Mouse (Mus musculus): ENCODE results near the gene Gm31371. TPM values are rescaled to one million over a fixed set of nuclear protein-coding genes. Genes with fewer than 3 reads are reported as not detected.
"Not testable (repeated sequence)": the region's sequence is repeated elsewhere in the genome, so short reads cannot be mapped to it uniquely, and the experiment has no call there.

Gene Gm31371
- not detected in 2 replicates for polyA plus RNA-seq (2012; rRNA removed)

DNA sequence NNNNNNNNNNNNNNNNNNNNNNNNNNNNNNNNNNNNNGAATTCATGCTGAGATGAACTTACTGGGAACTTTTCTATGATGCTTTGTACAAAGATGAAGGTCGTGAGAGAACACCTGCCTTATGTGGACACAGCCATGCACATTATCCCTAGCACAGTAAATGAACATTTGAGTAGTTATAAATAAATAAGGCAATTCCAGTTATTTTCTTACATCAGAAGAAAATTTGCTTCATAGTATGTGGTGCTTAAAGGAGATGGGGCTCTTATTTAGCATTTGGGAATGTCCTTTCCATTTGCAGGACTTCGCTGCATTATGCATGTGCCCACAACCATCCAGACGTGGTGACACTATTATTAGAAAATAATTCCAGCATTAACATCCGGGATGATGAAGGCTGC, at the start of gene Gm31371:
Gm31371 (plus strand) TSS at position 301 of the 400 bp plus-strand sequence.
- not testable (repeated sequence) for H3K4me1 ChIP-seq (ENCODE audit: control insufficient read depth, insufficient read depth, insufficient read length); DNase-seq (ENCODE audit: low read depth in 1 of 2, low spot score in 2 of 2); H3K4me3 ChIP-seq (ENCODE audit: extremely low read depth, insufficient read depth, insufficient read length); H3K27me3 ChIP-seq (ENCODE audit: control insufficient read depth, insufficient read depth, low read length); H3K27ac ChIP-seq (ENCODE audit: insufficient read depth, low read length); H3K36me3 ChIP-seq (ENCODE audit: control insufficient read depth, insufficient read depth, low read length)
- 67% methylated on average over 3 of the region's 4 CpGs for WGBS

DNA sequence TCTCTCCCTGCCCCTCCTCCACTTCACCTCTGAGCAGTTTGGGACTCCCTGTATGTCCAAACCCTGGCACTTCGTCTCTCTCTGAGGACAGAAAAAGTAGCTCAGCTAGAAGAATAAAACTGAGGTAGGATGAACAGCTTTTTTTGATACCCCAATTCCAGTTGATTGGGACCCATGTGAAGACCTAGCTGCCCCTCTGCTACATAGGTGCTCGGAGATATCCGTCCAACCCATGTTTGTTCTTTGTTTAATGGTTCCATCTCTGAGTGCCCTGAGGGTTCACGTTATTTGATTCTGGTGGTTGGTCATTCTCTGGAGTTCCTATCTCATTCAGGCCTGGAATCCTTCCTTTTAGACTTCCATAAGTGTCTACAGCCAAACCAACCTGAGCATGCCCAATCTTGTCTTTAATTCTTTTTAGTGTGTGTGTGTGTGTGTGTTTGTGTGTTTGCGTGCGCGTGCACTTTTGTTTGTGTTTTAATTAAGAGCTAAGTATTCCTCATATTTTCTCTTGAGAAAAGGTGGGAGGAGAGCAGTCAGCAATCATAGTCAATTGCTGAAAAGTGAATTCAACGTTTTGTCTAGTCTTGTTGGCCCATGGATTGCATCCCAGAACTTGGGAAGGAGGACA, 3.3 kb downstream of the Gm31371 start:
- H3K4me3 ChIP-seq (ENCODE audit: extremely low read depth, insufficient read depth, insufficient read length); H3K27me3 ChIP-seq (ENCODE audit: control insufficient read depth, insufficient read depth, low read length); H3K27ac ChIP-seq (ENCODE audit: insufficient read depth, low read length); H3K36me3 ChIP-seq (ENCODE audit: control insufficient read depth, insufficient read depth, low read length); H3K4me1 ChIP-seq (ENCODE audit: control insufficient read depth, insufficient read depth, insufficient read length): not testable (repeated sequence)
- peak in 1 of 2 experiments; percentile 2 for DNase-seq (ENCODE audit: low read depth in 1 of 2, low spot score in 2 of 2)
- WGBS, result 86% methylated on average over 8 of the region's 8 CpGs

DNA sequence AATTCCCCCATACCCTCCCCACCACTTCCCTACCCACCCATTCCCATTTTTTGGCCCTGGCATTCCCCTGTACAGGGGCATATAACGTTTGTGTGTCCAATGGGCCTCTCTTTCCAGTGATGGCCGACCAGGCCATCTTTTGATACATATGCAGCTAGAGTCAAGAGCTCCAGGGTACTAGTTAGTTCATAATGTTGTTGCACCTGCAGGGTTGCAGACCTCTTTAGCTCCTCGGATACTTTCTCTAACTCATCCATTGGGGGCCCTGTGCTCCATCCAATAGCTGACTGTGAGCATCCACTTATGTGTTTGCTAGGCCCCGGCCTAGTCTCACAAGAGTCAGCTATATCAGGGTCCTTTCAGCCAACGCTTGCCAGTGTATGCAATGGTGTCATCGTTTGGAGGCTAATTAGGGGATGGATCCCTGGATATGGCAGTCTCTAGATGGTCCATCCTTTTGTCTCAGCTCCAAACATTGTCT, 5.7 kb downstream of the Gm31371 start:
- not testable (repeated sequence) for H3K27me3 ChIP-seq (ENCODE audit: control insufficient read depth, insufficient read depth, low read length); H3K36me3 ChIP-seq (ENCODE audit: control insufficient read depth, insufficient read depth, low read length); H3K4me3 ChIP-seq (ENCODE audit: extremely low read depth, insufficient read depth, insufficient read length); H3K27ac ChIP-seq (ENCODE audit: insufficient read depth, low read length); H3K4me1 ChIP-seq (ENCODE audit: control insufficient read depth, insufficient read depth, insufficient read length)
- DNase-seq (ENCODE audit: low read depth in 1 of 2, low spot score in 2 of 2), result peak in 1 of 2 experiments; percentile 3
- 80% methylated on average over 5 of the region's 6 CpGs for WGBS

DNA sequence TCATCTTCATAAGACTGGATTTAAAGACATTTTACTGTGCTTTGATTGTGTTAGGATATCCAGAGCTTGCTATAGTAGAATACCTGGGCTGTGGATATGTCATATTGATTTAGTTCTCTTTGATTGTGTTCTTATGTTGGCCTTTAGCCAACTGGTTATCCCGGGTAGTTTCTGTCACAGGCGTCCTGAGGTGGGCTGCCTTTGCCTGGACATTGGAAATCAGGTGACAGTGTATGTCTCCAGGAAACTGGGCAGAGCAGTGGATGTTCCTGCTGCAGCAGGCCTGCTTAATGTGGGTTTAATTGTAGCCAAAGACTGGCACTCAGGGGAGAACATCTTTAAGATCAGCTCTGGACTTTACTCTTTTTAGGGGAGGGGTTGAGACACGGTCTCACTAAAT, 15.9 kb downstream of the Gm31371 start:
- WGBS, result 90% methylated on average over 2 of the region's 3 CpGs
- H3K27ac ChIP-seq (ENCODE audit: insufficient read depth, low read length); H3K4me3 ChIP-seq (ENCODE audit: extremely low read depth, insufficient read depth, insufficient read length); H3K4me1 ChIP-seq (ENCODE audit: control insufficient read depth, insufficient read depth, insufficient read length); H3K27me3 ChIP-seq (ENCODE audit: control insufficient read depth, insufficient read depth, low read length); H3K36me3 ChIP-seq (ENCODE audit: control insufficient read depth, insufficient read depth, low read length): not testable (repeated sequence)
- DNase-seq (ENCODE audit: low read depth in 1 of 2, low spot score in 2 of 2), result peak in 1 of 2 experiments; percentile 2

DNA sequence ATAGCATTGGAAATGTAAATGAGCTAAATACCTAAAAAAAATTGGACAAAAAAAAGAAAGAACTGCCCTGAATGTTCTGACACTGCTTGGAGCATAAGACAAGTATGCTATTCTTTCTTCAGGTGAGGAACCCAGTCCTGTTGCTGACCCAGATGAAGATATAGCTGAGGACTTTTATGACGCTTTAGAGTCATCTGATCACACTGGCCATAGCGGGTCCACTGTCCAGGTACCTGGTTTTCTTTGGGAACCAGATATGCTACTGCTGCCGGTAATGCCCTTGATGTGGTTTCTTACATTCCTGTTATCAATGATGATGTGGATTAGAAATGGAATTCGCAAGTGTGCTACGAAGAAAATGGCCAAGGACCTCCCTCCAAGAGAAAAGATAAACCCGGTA, 31.1 kb downstream of the Gm31371 start:
- H3K27ac ChIP-seq (ENCODE audit: insufficient read depth, low read length); H3K36me3 ChIP-seq (ENCODE audit: control insufficient read depth, insufficient read depth, low read length); H3K4me1 ChIP-seq (ENCODE audit: control insufficient read depth, insufficient read depth, insufficient read length); H3K4me3 ChIP-seq (ENCODE audit: extremely low read depth, insufficient read depth, insufficient read length); H3K27me3 ChIP-seq (ENCODE audit: control insufficient read depth, insufficient read depth, low read length): not testable (repeated sequence)
- peak in 1 of 2 experiments; percentile 3 for DNase-seq (ENCODE audit: low read depth in 1 of 2, low spot score in 2 of 2)
- WGBS, result 89% methylated on average over 1 of the region's 6 CpGs

DNA sequence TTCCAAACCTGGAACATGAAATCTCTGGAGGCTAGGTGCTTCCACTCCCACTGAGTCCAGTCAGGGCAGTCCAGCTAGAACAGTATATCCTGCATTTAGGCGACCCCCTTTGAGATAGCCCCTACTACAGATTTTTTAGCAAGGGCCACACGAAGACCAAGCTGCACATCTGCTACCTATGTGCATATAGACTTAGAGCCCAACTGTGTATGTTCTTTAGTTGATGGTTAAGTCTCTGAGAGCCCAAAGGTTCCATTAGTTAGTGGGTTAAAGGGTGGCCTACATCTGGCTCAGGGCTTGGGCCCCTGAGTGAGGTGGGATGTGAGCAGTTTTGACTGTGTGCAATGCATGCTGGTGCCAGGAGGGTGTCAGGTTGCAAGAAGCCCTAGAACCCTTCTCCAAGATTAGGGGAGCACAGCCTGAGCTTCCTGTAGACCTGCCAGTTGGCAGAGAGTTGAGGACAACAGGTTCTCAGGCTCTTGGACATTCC, 32.4 kb downstream of the Gm31371 start:
- DNase-seq (ENCODE audit: low read depth in 1 of 2, low spot score in 2 of 2), result peak in 1 of 2 experiments; percentile 4
- WGBS, result 71% methylated on average over 2 of the region's 2 CpGs
- not testable (repeated sequence) for H3K36me3 ChIP-seq (ENCODE audit: control insufficient read depth, insufficient read depth, low read length); H3K27ac ChIP-seq (ENCODE audit: insufficient read depth, low read length); H3K4me1 ChIP-seq (ENCODE audit: control insufficient read depth, insufficient read depth, insufficient read length); H3K4me3 ChIP-seq (ENCODE audit: extremely low read depth, insufficient read depth, insufficient read length); H3K27me3 ChIP-seq (ENCODE audit: control insufficient read depth, insufficient read depth, low read length)

DNA sequence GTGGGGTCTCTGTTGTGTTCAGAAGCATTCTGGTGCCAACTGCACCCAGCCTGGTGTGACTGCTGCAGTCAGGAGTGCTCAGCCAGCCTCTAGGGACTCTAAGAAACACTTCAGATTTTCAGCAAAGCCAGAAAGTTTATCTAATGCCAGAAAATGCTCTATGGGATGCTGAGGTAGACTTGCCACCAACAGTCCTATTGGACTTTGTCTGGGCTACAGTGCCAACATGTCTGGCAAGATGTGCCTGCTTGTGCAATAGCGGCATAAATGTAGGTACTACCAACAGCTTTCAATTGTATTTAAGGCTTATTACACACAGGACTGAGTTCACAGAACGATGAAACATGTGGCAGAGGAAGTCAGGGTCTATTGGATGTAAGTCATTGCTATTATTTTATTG, 57.7 kb downstream of the Gm31371 start:
- TF ChIP-seq POLR2A (IDR thresholded peaks at IDR 0.05; ENCODE audit: low read depth, low read length), result no peak
- no peak for TF ChIP-seq CTCF (IDR thresholded peaks at IDR 0.05; ENCODE audit: extremely low read depth, insufficient read depth, insufficient read length, insufficient replicate concordance)
- no peaks in the 10 kb centered on the region for H3K36me3 ChIP-seq (ENCODE audit: control insufficient read depth, insufficient read depth, low read length)
- H3K27ac ChIP-seq (ENCODE audit: insufficient read depth, low read length), result no peak overlapping the region
- 73% methylated on average over 2 of the region's 2 CpGs for WGBS
- H3K27me3 ChIP-seq (ENCODE audit: control insufficient read depth, insufficient read depth, low read length), result no peaks in the 10 kb centered on the region
- no peak overlapping the region for H3K4me3 ChIP-seq (ENCODE audit: extremely low read depth, insufficient read depth, insufficient read length)
- H3K4me1 ChIP-seq (ENCODE audit: control insufficient read depth, insufficient read depth, insufficient read length), result no peaks in the 10 kb centered on the region
- DNase-seq (ENCODE audit: low read depth in 1 of 2, low spot score in 2 of 2), result no peak

DNA sequence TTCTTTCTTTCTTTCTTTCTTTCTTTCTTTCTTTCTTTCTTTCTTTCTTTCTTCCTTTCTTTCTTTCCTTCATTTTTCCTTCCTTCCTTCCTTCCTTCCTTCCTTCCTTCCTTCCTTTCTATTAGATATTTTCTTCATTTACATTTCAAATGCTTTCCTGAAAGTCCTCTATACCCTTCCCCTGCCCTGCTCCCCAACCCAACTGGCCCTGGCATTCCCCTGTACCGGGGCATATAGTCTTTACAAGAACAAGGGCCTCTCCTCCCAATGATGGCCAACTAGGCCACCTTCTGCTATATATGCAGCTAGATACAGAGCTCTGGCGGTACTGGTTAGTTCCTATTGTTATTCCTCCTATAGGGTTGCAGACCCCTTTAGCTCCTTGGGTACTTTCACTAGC, 60.6 kb downstream of the Gm31371 start:
- not testable (repeated sequence) for H3K27ac ChIP-seq (ENCODE audit: insufficient read depth, low read length); DNase-seq (ENCODE audit: low read depth in 1 of 2, low spot score in 2 of 2); H3K27me3 ChIP-seq (ENCODE audit: control insufficient read depth, insufficient read depth, low read length); H3K4me3 ChIP-seq (ENCODE audit: extremely low read depth, insufficient read depth, insufficient read length); H3K4me1 ChIP-seq (ENCODE audit: control insufficient read depth, insufficient read depth, insufficient read length); H3K36me3 ChIP-seq (ENCODE audit: control insufficient read depth, insufficient read depth, low read length)
- 68% methylated on average over 2 of the region's 2 CpGs for WGBS

DNA sequence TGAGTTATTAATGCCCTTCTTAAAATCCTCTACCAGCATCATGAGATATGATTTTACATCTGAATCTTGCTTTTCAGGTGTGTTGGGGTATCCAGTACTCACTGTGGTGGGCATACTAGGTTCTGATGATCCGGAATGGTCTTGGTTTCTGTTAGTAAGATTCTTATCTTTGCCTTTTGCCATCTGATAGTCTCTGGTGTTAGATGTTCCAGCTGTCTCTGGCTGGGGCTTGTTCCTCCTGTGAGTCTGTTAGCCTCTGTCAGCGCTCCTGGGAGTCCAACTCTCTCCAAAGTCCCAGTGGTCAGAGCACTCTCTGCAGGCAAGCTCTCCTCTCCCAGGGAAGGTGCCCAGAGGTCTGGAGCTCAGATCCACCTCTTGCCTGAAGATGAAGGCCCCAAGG, 65.0 kb downstream of the Gm31371 start:
- not testable (repeated sequence) for H3K4me1 ChIP-seq (ENCODE audit: control insufficient read depth, insufficient read depth, insufficient read length); H3K27me3 ChIP-seq (ENCODE audit: control insufficient read depth, insufficient read depth, low read length); H3K4me3 ChIP-seq (ENCODE audit: extremely low read depth, insufficient read depth, insufficient read length); H3K36me3 ChIP-seq (ENCODE audit: control insufficient read depth, insufficient read depth, low read length); H3K27ac ChIP-seq (ENCODE audit: insufficient read depth, low read length)
- WGBS, result 61% methylated on average over 2 of the region's 2 CpGs
- peak in 1 of 2 experiments; percentile 34 for DNase-seq (ENCODE audit: low read depth in 1 of 2, low spot score in 2 of 2)

DNA sequence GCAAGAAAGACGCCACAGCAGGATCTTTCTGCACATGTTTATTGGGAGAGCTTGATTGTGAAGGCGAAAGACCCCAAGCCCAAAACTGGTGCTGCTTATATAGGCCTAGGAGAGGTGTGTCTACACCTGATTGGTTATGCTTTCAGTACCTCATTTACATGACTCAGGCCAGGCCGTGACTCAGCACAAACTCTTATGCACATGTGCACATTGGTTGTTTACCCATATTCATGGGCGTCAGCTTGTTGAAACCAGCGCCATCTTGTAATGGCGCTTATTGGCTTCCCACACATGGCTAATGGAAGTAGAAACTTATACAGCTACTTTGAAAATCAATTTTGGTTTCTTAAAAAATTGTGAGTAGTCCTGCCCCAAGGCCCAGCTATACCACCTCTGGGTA, 72.0 kb downstream of the Gm31371 start:
- WGBS, result 86% methylated on average over 6 of the region's 6 CpGs
- not testable (repeated sequence) for H3K4me1 ChIP-seq (ENCODE audit: control insufficient read depth, insufficient read depth, insufficient read length); H3K36me3 ChIP-seq (ENCODE audit: control insufficient read depth, insufficient read depth, low read length); DNase-seq (ENCODE audit: low read depth in 1 of 2, low spot score in 2 of 2); H3K27me3 ChIP-seq (ENCODE audit: control insufficient read depth, insufficient read depth, low read length); H3K27ac ChIP-seq (ENCODE audit: insufficient read depth, low read length); H3K4me3 ChIP-seq (ENCODE audit: extremely low read depth, insufficient read depth, insufficient read length)
